Mouse (Mus musculus): ENCODE results near the gene Rab23.

- no peak for TF ChIP-seq POLR2A (IDR thresholded peaks at IDR 0.05; ENCODE audit: insufficient read depth, low read depth, low read length)
- no peak for TF ChIP-seq CTCF (IDR thresholded peaks at IDR 0.05; ENCODE audit: insufficient read depth, low read depth, low read length)
These were observed 44.1 kb downstream of the Rab23 start for GRCm38 (mm10) chr1:33763826-33764225.

All from olfactory bulb, adult 2 months (tissue).